Mouse (Mus musculus): ENCODE measurements around the gene Tada2a. TPM values are rescaled to one million over a fixed set of nuclear protein-coding genes. Genes with fewer than 3 reads are reported as not detected.
A peak's percentile ranks its signal among the peaks of the same experiment; 100 is the strongest.

Tada2a gene
- polyA plus RNA-seq, 1 experiment: 30.5 TPM

DNA sequence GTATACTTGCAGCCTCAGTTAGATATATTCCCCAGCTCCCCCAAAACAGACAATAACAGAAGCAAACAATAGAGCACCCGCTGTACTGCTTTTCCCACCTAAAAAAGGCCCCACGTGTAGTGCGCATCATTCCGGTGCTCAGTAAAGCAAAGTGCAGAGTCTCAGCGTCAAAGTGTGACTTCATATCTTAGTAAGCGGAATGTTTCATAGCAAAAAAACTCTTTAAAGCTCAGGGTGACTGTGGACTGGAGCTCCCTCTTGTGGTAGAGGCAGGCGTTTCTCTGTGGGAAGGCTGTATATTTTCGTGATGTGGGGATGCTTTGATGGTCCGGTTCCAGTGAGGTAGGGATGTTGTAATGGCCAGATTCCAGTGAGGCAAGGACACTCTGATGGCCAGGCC lies 97.4 kb downstream of the Tada2a start:
- no peak overlapping the region for H3K27ac ChIP-seq (ENCODE audit: control insufficient read depth, insufficient read depth, low read depth, low read length, poor library complexity)
- WGBS: 65% methylated on average over 9 of the region's 9 CpGs
- TF ChIP-seq POLR2A (IDR thresholded peaks at IDR 0.05; ENCODE audit: borderline replicate concordance, control insufficient read depth, low read depth, low read length): no peak
- TF ChIP-seq CTCF (IDR thresholded peaks at IDR 0.05; ENCODE audit: control insufficient read depth, insufficient read depth, low read length): peak; percentile 60
- no peak overlapping the region for H3K4me3 ChIP-seq (replicated peaks; ENCODE audit: control insufficient read depth, low read depth, low read length)
- no peaks in the 10 kb centered on the region; the same call in 1 of the 2 replicates for H3K4me1 ChIP-seq (ENCODE audit: control insufficient read depth, insufficient read depth, low read length)

Other genes starting within 250 kb of the Tada2a start
- gene Ddx52, start 187.5 kb downstream of the Tada2a start, polyA plus RNA-seq (2011; ENCODE audit: insufficient read depth, insufficient read length, low replicate concordance, missing spikeins): 12.6 and 19.4 TPM in 2 replicates
- gene Synrg, start 165.2 kb downstream of the Tada2a start, polyA plus RNA-seq (2011; ENCODE audit: insufficient read depth, insufficient read length, low replicate concordance, missing spikeins): 7.8 and 14.2 TPM in 2 replicates
- 3.1 TPM in 1 of 2 replicates, not detected in the other for gene Dusp14, start 60.3 kb downstream of the Tada2a start, polyA plus RNA-seq (2011; ENCODE audit: insufficient read depth, insufficient read length, low replicate concordance, missing spikeins)
- gene Acaca, start 72 bp upstream of the Tada2a start, polyA plus RNA-seq (2011; ENCODE audit: insufficient read depth, insufficient read length, low replicate concordance, missing spikeins): 3.3 and 5.5 TPM in 2 replicates
- not detected in 2 replicates for gene Gm11437, start 37.9 kb upstream of the Tada2a start, polyA plus RNA-seq (2011; ENCODE audit: insufficient read depth, insufficient read length, low replicate concordance, missing spikeins)

Data from bone marrow, adult 2 months (tissue).